Mouse (Mus musculus) inflammation-experienced regulatory T-cells, adult 16 weeks (primary cell): ENCODE results near the gene Diras2. TPM values are rescaled to one million over a fixed set of nuclear protein-coding genes. Genes with fewer than 3 reads are reported as not detected.

Source experiments
- polyA plus RNA-seq: library from polyadenylated mRNA; unstranded; fragments of 100-300 nt; shearing (Covaris generic); gene quantifications from one replicate; pipeline ENCODE4 v1.2.1, GENCODE M21; 2017

Diras2 gene
- not detected for polyA plus RNA-seq

GRCm38 (mm10) chr13:52531121-52531520, at the start of gene Diras2:
Diras2 (minus strand) TSS chr13:52531279.

Other genes starting within 250 kb of the Diras2 start
- 1.6 TPM for gene Syk, start 51.9 kb upstream of the Diras2 start, polyA plus RNA-seq